Mouse (Mus musculus) ES-Bruce4 (cell line): ENCODE measurements around the gene Acin1.

ENCODE experiments used
- CTCF ChIP-seq: IDR thresholded peaks from one replicate; pipeline ENCODE4 v1.8.1; 2011; ENCODE audit warnings: low read depth, low read length
- EP300 ChIP-seq: IDR thresholded peaks from 2 replicates; pipeline ENCODE4 v1.6.1; 2011; ENCODE audit warnings: low read depth, low read length; ENCODE audit not compliant: insufficient read depth

DNA sequence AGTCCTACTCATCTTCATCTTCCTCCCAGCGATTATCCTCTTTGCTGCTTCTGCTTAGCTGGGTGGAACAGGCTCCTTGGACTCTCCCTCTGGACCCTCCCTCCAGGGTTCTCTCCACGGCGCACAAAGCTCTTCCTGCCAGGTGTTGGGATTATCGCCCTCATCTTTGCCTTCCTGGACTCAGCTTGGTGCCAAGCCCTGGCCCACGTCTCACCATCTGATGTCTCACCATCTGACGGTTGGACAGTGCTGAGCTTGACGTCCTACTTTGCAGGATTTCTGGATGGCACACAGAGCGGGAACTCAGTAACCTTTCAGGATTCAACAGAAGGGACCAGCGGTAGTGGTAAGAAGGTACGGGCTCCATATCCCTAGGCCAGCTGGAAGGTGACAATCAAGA lies 35.0 kb upstream of the Acin1 start:
- TF ChIP-seq EP300: no peak
- no peak for TF ChIP-seq CTCF
